Mouse (Mus musculus) liver, embryonic 14.5 days (tissue): ENCODE data around the gene Fry.

Experiments used
- CTCF ChIP-seq: IDR thresholded peaks from 2 replicates; pipeline ENCODE4 v1.5.1; 2016; ENCODE audit warnings: antibody characterized with exemption, low read depth, control low read depth
- EP300 ChIP-seq: IDR thresholded peaks from 2 replicates; pipeline ENCODE4 v1.6.1; 2016; ENCODE audit warnings: antibody characterized with exemption, low read depth

- no peak for TF ChIP-seq CTCF
- TF ChIP-seq EP300: no peak
Measured at GRCm38 (mm10) chr5:150451281-150452003, 333.0 kb downstream of the Fry start.
